Mouse (Mus musculus) splenic B cell, adult 2 months (primary cell): ENCODE measurements at regions not wholly inside any gene's neighbourhood (a gene's known extent, or its start where the extent isn't known, plus 50 kb on each side); places are given as distances from the start of the nearest gene placed in this dataset.
"Not testable (repeated sequence)": the region's sequence is repeated elsewhere in the genome, so short reads cannot be mapped to it uniquely, and the experiment has no call there.

Source experiments
- DNase-seq: peaks from one replicate; pipeline ENCODE4 v3.0.0-alpha.2; 2011; ENCODE audit warnings: low read depth, low spot score
- H3K27me3 ChIP-seq: 2 replicates; pipeline ENCODE4 v1.6.1; 2012; ENCODE audit warnings: mild to moderate bottlenecking, low read length, moderate library complexity, mixed read lengths; ENCODE audit not compliant: control insufficient read depth, poor library complexity, insufficient read depth, severe bottlenecking
- H3K36me3 ChIP-seq: 2 replicates; pipeline ENCODE4 v1.6.1; 2012; ENCODE audit warnings: mild to moderate bottlenecking, low read length, moderate library complexity, mixed read lengths; ENCODE audit not compliant: control insufficient read depth, poor library complexity, insufficient read depth, severe bottlenecking

DNA sequence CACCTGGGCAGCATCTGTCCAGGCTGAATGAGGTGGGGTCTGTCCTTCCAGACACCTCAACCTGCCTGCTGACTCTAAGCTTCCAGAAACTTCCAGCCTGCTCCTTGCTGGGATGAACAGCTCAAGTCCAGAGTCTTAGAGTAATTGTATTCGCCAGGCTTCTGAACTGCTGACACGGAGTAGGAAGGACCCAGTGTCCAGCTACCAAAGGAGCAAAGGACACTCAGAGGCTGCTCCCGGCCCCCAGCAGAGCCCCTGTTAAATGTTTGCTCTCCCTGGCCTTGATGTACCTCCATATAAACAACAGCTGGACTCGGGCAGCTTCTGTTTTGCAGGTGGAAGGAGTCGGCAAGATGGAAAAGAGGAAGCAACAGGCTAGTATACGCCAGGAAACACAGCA lies 137.5 kb downstream of the Katnal1 start:
- DNase-seq = no peak
- Histone ChIP-seq H3K27me3 (no peaks in the 10 kb centered on the region), H3K36me3 (no peaks in the 10 kb centered on the region)

GRCm38 (mm10) chr5:148790343-148790742 lies 138.8 kb downstream of the Katnal1 start:
- not testable (repeated sequence) for H3K27me3 ChIP-seq, H3K36me3 ChIP-seq
- peak; percentile 26 for DNase-seq

DNA sequence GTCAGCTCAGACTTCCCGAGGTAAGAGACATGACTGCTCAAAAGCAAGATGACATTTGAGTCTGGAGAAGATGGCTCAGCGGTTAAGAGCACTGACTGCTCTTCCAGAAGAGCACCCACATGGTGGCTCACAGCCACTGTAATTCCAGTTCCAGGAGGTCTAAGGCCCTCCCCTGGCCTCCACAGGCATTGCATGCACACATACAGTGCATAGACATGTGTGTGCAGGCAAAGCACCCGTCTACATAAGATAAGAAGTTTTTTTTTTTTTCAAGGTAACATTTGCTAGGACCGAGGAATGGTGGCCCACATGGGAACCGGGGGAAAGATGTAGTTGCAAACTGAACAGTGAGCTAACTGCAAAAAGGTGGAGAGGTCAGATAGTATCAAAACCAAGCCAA lies 139.3 kb downstream of the Katnal1 start:
- DNase-seq = no peak
- H3K36me3 ChIP-seq = no peaks in the 10 kb centered on the region
- H3K27me3 ChIP-seq = no peaks in the 10 kb centered on the region

- no peaks in the 10 kb centered on the region for H3K27me3 ChIP-seq
- no peak for DNase-seq
- H3K36me3 ChIP-seq = no peaks in the 10 kb centered on the region
These were observed 140.0 kb downstream of the Katnal1 start for GRCm38 (mm10) chr5:148789147-148789566.

DNA sequence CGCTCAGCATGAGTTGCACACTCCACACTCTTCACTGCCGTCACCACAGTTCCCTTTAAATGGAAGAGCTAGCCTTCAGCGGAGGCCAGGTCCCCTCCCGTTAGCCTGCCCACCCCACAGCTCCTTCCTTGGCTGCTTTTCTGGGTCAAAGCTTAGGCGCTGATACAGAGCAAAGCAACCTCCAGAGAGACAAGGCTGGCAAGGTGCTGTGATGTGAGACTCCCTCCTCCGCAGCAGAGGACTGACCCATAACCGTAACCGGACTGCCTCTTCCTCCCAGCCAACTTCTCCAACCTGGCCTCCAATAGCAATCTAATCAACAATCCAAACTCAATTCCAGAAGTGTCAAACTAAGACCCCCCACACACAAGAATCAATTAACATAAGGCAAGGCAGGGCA lies 140.4 kb downstream of the Katnal1 start:
- DNase-seq = no peak
- no peaks in the 10 kb centered on the region for H3K27me3 ChIP-seq
- no peaks in the 10 kb centered on the region for H3K36me3 ChIP-seq

DNA sequence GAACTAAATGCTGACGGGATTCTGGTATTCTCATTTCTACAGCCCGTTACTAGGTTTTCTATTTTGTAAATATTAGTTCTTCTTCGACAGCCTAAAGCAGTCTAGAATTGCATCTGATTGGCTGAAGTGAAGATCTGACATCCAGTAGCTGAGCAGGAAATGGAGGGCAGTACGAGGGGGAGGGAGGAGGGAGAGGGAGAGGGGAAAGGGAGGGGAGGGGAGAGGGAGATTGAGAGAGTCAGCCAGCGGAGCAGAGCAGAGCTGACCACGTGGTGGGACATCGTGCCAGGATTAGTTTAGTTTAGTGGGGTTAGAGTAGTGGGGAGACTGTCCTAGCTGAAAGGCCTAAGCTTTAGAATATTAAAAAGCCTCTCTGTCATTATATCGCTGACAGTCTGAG lies 141.8 kb downstream of the Katnal1 start:
- H3K27me3 ChIP-seq = no peaks in the 10 kb centered on the region
- no peak for DNase-seq
- H3K36me3 ChIP-seq = no peaks in the 10 kb centered on the region

GRCm38 (mm10) chr5:148781076-148781475 lies 148.0 kb downstream of the Katnal1 start:
- H3K27me3 ChIP-seq, DNase-seq, H3K36me3 ChIP-seq: not testable (repeated sequence)

DNA sequence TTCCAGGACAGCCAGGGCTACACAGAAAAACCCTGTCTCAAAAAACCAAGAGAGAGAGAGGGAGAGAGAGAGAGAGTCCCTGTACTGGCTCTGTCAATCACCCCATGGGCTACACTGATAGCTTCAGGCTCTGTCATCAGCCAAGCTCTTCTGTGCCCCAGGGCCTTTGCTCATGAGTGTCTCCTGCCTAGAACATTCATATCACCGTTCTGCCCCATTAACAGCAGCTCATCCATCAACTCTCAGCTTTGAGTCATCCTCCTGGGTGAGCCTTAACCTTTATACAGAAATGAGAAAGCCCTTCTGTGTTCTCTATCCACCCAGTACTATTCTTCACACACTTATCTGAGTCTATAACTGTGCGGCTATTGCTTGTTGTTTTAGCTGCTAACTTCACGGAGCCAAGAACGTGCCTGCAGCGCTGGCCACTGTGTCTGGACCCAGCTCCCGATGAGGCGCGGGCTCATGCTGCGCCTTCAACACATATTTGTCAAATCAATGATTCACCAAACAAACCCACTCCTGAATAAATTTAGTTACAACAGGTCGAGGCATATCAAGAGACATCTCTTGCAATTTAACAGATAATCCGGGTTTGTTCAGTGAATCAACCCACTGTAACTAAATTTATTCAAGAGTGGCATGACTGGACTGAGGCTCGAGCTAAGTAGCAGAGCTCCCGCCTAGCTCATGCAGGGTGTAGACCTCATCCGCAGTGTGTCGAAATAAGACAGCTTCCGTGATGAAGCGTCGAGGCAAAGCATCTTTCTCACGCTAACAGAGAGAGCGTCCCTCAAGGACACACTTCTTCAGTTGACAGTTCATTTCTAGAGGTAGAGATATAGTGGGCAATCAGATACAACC lies 152.1 kb downstream of the Katnal1 start:
- DNase-seq = no peak
- Histone ChIP-seq H3K36me3 (no peaks in the 10 kb centered on the region), H3K27me3 (no peaks in the 10 kb centered on the region)

DNA sequence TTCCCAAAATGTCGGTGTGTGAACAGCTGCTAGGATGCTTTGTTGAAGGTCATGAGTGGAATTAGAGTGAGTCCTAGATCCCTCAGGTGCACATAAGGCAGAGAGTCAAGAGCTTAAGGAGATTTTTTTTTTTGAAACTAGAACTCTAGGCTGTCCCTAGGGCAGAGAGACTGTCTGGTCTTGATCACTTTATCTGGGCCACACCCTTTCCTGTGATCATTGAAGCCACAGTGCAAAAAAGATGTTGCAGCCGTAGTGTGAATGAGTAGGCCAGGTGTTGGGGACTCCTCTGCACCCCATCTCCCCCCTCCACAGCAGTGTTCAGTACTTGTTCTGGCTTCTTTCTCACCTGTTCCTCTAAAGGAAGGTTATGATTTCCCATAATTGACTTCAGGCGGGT lies 153.9 kb downstream of the Katnal1 start:
- no peak for DNase-seq
- Histone ChIP-seq H3K27me3 (no peaks in the 10 kb centered on the region), H3K36me3 (no peaks in the 10 kb centered on the region)

DNA sequence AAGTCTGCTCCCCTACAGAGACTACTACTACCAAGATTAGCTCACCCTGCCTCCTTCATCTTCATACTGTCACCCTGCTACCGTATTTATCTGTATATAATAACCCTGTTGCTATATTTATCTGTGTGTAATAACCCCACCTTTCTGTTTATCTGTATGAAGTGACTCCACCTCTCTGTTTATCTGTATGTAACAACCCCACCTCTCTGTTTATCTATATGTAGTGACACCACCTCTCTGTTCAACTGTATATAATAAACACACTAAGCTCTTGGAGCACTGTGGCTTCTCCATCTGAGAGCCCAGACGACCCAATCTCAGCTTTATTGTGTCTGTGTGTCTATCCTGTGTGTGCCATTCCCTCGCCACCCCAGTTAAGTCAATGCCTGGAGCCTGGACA lies 154.7 kb downstream of the Katnal1 start:
- no peak for DNase-seq
- H3K36me3 ChIP-seq = no peaks in the 10 kb centered on the region
- H3K27me3 ChIP-seq = no peaks in the 10 kb centered on the region

- no peak for DNase-seq
- no peaks in the 10 kb centered on the region for H3K36me3 ChIP-seq
- H3K27me3 ChIP-seq = no peaks in the 10 kb centered on the region
These were observed 159.7 kb downstream of the Katnal1 start for GRCm38 (mm10) chr5:148769452-148769851.

DNA sequence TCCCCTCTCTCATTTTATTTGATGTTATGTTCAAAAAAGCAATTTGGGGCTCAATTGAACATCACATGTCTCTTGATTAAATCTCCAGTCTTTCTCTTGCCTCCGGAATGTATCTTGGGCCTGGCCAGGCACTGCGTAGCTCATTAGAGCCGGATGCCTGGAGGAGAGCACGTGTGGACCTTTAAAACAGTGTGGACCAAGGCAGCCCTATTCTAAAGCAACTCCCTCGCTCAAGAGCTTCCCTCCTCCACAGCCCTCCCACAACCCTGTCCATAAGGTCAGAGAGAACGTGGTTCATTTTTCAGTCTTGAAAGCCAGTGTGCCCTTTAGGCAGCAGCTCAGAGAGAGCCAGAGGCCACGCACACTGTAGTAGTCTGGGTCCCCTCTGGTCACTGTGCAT lies 160.8 kb downstream of the Katnal1 start:
- no peaks in the 10 kb centered on the region for H3K27me3 ChIP-seq
- no peaks in the 10 kb centered on the region for H3K36me3 ChIP-seq
- no peak for DNase-seq

GRCm38 (mm10) chr5:148765993-148766392 lies 163.1 kb downstream of the Katnal1 start:
- no peak for DNase-seq
- H3K36me3 ChIP-seq = no peaks in the 10 kb centered on the region
- H3K27me3 ChIP-seq = no peaks in the 10 kb centered on the region

- DNase-seq = no peak
- H3K36me3 ChIP-seq = no peaks in the 10 kb centered on the region
These were observed 169.0 kb downstream of the Katnal1 start for GRCm38 (mm10) chr5:148760108-148760507.

GRCm38 (mm10) chr5:148758786-148759185 lies 170.3 kb downstream of the Katnal1 start:
- DNase-seq = no peak
- Histone ChIP-seq H3K36me3 (no peaks in the 10 kb centered on the region; the same call in 1 of the 2 replicates), H3K27me3 (no peaks in the 10 kb centered on the region)

More at GRCm38 (mm10) chr5:148760108-148760507, 169.0 kb downstream of the Katnal1 start:
- no peaks in the 10 kb centered on the region for H3K27me3 ChIP-seq

- H3K36me3 ChIP-seq = no peaks in the 10 kb centered on the region; the same call in 1 of the 2 replicates
- no peak for DNase-seq
These were observed 171.4 kb downstream of the Katnal1 start for GRCm38 (mm10) chr5:148757715-148758114.

More at GRCm38 (mm10) chr5:148757715-148758114, 171.4 kb downstream of the Katnal1 start:
- no peaks in the 10 kb centered on the region for H3K27me3 ChIP-seq
